Mouse (Mus musculus): ENCODE measurements around the gene Gid8. TPM values are rescaled to one million over a fixed set of nuclear protein-coding genes. Genes with fewer than 3 reads are reported as not detected.

Gene Gid8
- polyA plus RNA-seq, 1 experiment from 2014 or later = 58.1 TPM

DNA sequence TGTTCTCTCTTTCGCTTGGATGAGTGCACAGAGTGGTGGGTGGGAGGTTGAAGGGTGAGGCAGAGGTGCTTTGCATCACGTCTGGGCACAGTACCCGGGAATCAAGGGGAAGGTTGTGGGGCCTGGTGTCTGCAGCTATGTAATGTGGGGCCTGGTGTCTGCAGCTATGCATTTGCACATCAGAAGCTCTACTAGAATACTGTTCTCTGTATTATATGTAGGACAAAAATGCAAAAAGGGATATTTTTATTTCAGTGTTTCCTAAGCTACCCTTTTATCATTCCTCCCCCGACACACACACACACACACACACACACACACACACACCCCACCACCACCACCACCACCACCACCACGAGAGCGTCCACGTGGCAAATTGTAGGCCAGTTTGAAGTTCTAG is 25.3 kb downstream of the Gid8 start:
- Histone ChIP-seq H3K4me3 (ENCODE audit: low read depth, low read length) (no peak overlapping the region), H3K4me1 (replicated peaks; ENCODE audit: control insufficient read depth, insufficient read depth, low read length) (no peaks in the 10 kb centered on the region), H3K27ac (ENCODE audit: low read depth, low read length) (no peak overlapping the region), H3K36me3 (ENCODE audit: control insufficient read depth, insufficient read depth, low read length) (no peaks in the 10 kb centered on the region), H3K4me2 (ENCODE audit: low read depth, low read length, severe bottlenecking) (no peak overlapping the region), H3K9ac (ENCODE audit: low read length) (no peak overlapping the region), H3K9me3 (ENCODE audit: control insufficient read depth, low read length) (no peaks in the 10 kb centered on the region), H3K27me3 (ENCODE audit: control insufficient read depth, insufficient read depth, low read length) (no peaks in the 10 kb centered on the region)
- WGBS = 80% methylated on average over 7 of the region's 7 CpGs
- ATAC-seq (replicated peaks; ENCODE audit: low FRiP score) (no peak), DNase-seq (ENCODE audit: low spot score) (no peak)

DNA sequence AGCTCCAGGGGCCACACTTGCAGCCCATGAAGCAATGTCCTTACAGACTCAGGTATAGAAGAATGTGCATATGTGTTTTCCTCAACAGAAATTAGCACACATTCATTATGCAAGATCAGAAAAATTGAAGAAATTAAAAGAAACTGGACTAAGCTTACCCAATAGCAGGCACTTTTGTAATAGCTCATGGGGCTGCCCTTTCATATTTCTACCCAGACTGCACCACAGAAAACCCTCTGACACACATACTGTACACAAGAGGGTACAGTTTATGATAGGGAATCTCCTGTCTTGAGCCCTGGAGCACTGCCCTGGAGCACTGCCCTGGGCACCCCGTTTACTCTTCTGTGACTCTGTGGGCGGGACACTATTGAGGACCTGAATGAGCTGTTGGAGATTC is 28.1 kb downstream of the Gid8 start:
- no peaks in the 10 kb centered on the region for H3K36me3 ChIP-seq (ENCODE audit: control insufficient read depth, insufficient read depth, low read length)
- no peaks in the 10 kb centered on the region for H3K27me3 ChIP-seq (ENCODE audit: control insufficient read depth, insufficient read depth, low read length)
- WGBS = 80% methylated on average over 2 of the region's 2 CpGs
- no peak for ATAC-seq (replicated peaks; ENCODE audit: low FRiP score)
- no peak overlapping the region for H3K4me3 ChIP-seq (ENCODE audit: low read depth, low read length)
- H3K9me3 ChIP-seq (ENCODE audit: control insufficient read depth, low read length) = no peaks in the 10 kb centered on the region
- H3K4me2 ChIP-seq (ENCODE audit: low read depth, low read length, severe bottlenecking) = no peak overlapping the region
- H3K4me1 ChIP-seq (replicated peaks; ENCODE audit: control insufficient read depth, insufficient read depth, low read length) = no peaks in the 10 kb centered on the region
- H3K9ac ChIP-seq (ENCODE audit: low read length) = no peak overlapping the region
- no peak overlapping the region for H3K27ac ChIP-seq (ENCODE audit: low read depth, low read length)
- no peak for DNase-seq (ENCODE audit: low spot score)

DNA sequence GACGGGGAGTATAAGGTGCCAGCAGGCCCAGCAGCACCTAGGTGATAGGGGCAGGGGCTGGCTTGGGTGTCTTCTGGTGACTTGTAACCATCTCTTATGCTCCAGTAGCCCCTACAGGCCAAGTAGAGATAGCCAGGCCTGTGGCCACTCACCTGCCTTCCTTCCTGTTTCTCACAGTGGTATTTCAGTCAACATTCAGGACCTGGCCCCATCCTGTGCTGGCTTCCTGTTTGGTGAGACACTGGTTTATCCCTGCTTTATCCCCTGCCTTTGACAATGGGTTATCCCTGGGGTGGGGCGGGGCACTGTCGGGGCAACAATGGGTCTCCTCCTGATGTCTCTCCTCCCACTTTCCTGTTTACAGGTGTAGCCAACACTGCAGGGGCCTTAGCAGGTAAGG is 30.4 kb downstream of the Gid8 start:
- no peak for ATAC-seq (replicated peaks; ENCODE audit: low FRiP score)

DNA sequence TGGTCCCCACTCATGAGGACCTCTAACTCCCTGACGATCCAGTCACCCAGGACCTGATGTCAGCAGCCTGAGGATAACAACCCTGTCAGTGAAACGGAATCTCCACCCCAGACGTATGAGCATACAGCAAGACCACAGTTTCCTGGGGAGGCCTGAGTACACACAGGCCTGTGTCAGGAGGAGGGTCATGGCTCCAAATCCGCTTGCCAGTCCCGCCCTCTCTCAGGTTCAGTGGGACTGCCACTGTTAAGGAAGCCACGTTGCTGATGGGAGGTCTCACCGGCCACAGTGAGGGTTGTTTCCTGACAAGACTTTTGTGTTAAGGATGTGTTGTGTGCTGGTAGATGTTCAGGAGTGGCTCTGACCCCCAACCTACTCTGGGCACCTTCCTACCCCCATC is 31.5 kb downstream of the Gid8 start:
- H3K36me3 ChIP-seq (ENCODE audit: control insufficient read depth, insufficient read depth, low read length) = no peaks in the 10 kb centered on the region
- no peak overlapping the region for H3K4me2 ChIP-seq (ENCODE audit: low read depth, low read length, severe bottlenecking)
- H3K4me3 ChIP-seq (ENCODE audit: low read depth, low read length) = no peak overlapping the region
- H3K9me3 ChIP-seq (ENCODE audit: control insufficient read depth, low read length) = no peaks in the 10 kb centered on the region
- ATAC-seq (replicated peaks; ENCODE audit: low FRiP score) = no peak
- DNase-seq (ENCODE audit: low spot score) = no peak
- no peak overlapping the region for H3K27ac ChIP-seq (ENCODE audit: low read depth, low read length)
- no peak overlapping the region for H3K9ac ChIP-seq (ENCODE audit: low read length)
- no peaks in the 10 kb centered on the region for H3K27me3 ChIP-seq (ENCODE audit: control insufficient read depth, insufficient read depth, low read length)
- 83% methylated on average over 7 of the region's 7 CpGs for WGBS
- no peaks in the 10 kb centered on the region for H3K4me1 ChIP-seq (replicated peaks; ENCODE audit: control insufficient read depth, insufficient read depth, low read length)

More for the DNA sequence above, 30.4 kb downstream of the Gid8 start:
- Histone ChIP-seq H3K4me2 (ENCODE audit: low read depth, low read length, severe bottlenecking) (no peak overlapping the region), H3K36me3 (ENCODE audit: control insufficient read depth, insufficient read depth, low read length) (no peaks in the 10 kb centered on the region), H3K4me3 (ENCODE audit: low read depth, low read length) (no peak overlapping the region), H3K4me1 (replicated peaks; ENCODE audit: control insufficient read depth, insufficient read depth, low read length) (no peaks in the 10 kb centered on the region), H3K27me3 (ENCODE audit: control insufficient read depth, insufficient read depth, low read length) (no peaks in the 10 kb centered on the region), H3K27ac (ENCODE audit: low read depth, low read length) (no peak overlapping the region), H3K9me3 (ENCODE audit: control insufficient read depth, low read length) (no peaks in the 10 kb centered on the region), H3K9ac (ENCODE audit: low read length) (no peak overlapping the region)
- 27% methylated on average over 3 of the region's 3 CpGs for WGBS
- no peak for DNase-seq (ENCODE audit: low spot score)

DNA sequence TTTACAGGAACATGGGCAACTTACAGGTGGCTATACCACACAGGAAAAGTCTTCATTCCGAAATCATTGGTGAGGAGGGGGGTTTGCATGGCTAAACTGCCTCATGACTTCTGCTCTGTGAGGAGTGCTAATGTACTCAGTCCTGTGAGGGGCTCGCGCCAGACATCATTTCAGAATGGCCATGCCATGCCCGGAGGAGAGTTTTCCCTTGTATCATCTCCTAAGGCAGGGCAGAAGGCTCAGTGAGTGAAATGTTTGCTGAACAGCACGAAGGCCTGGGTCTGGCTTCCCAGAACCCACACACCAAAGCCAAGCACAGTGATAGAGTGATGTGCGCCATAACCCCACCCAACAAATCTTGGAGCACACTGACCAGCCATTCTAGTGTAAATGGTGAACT is 32.9 kb downstream of the Gid8 start:
- no peaks in the 10 kb centered on the region for H3K36me3 ChIP-seq (ENCODE audit: control insufficient read depth, insufficient read depth, low read length)
- no peaks in the 10 kb centered on the region for H3K27me3 ChIP-seq (ENCODE audit: control insufficient read depth, insufficient read depth, low read length)
- no peak overlapping the region for H3K9ac ChIP-seq (ENCODE audit: low read length)
- no peaks in the 10 kb centered on the region for H3K4me1 ChIP-seq (replicated peaks; ENCODE audit: control insufficient read depth, insufficient read depth, low read length)
- WGBS = 85% methylated on average over 6 of the region's 6 CpGs
- no peaks in the 10 kb centered on the region for H3K9me3 ChIP-seq (ENCODE audit: control insufficient read depth, low read length)
- H3K4me3 ChIP-seq (ENCODE audit: low read depth, low read length) = no peak overlapping the region
- ATAC-seq (replicated peaks; ENCODE audit: low FRiP score) (no peak), DNase-seq (ENCODE audit: low spot score) (no peak)
- H3K4me2 ChIP-seq (ENCODE audit: low read depth, low read length, severe bottlenecking) = no peak overlapping the region
- H3K27ac ChIP-seq (ENCODE audit: low read depth, low read length) = no peak overlapping the region

DNA sequence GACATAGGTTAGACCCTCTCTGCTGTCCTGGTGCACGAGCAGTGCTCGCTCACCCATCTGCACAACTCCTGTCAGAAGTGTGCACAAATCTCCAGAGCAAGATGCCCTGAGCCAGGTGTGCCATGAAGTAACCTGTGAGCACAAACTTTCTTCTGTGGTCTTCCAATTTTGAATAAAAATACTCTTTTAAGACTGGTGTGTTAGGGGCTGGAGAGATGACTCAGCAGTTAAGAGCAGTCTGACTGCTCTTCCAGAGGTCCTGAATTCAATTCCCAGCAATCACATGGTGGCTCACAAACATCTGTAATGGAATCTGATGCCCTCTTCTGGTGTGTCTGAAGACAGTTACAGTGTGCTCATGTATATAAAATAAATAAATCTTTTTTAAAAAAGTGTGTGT is 33.4 kb downstream of the Gid8 start:
- ATAC-seq (replicated peaks; ENCODE audit: low FRiP score) = no peak
- no peaks in the 10 kb centered on the region for H3K4me1 ChIP-seq (replicated peaks; ENCODE audit: control insufficient read depth, insufficient read depth, low read length)
- H3K36me3 ChIP-seq (ENCODE audit: control insufficient read depth, insufficient read depth, low read length) = no peaks in the 10 kb centered on the region
- WGBS = 90% methylated on average over 2 of the region's 2 CpGs
- no peaks in the 10 kb centered on the region for H3K9me3 ChIP-seq (ENCODE audit: control insufficient read depth, low read length)
- H3K4me3 ChIP-seq (ENCODE audit: low read depth, low read length) = no peak overlapping the region
- H3K27me3 ChIP-seq (ENCODE audit: control insufficient read depth, insufficient read depth, low read length) = no peaks in the 10 kb centered on the region
- no peak for DNase-seq (ENCODE audit: low spot score)
- H3K9ac ChIP-seq (ENCODE audit: low read length) = no peak overlapping the region
- no peak overlapping the region for H3K4me2 ChIP-seq (ENCODE audit: low read depth, low read length, severe bottlenecking)
- H3K27ac ChIP-seq (ENCODE audit: low read depth, low read length) = no peak overlapping the region

DNA sequence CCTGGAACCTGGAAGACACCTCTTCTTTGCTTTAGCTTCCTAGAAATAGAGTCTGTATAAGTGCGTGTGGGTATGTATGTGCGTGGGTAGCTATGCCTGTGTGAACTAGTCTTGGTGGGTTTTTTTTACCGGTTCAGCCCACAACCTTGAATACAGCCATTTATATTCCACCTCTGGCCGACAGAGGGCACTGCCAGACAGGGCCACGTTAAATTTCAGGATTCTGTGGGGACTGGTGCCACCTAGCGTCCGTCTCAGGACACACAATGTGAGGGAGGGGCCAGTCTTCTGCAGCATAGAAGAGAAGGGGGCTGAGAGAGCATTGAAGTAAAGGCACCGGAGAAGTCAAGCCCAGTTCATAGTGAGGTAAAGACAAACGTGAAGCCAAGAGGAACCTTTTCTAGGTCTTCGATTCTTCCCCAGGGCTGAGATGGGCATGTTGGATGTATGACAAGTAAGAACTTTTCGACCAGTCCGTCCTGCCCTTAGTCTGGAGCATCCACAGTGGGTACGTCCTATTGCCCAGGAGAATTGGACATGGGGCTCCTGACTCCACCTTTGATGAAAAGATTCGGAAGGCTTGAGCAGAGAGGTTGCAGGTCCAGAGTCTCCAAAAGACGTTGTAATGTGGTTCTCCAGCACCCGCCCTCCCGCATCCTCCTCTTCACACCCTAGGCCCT is 35.5 kb downstream of the Gid8 start:
- no peaks in the 10 kb centered on the region for H3K36me3 ChIP-seq (ENCODE audit: control insufficient read depth, insufficient read depth, low read length)
- H3K4me2 ChIP-seq (ENCODE audit: low read depth, low read length, severe bottlenecking) = no peak overlapping the region
- H3K4me3 ChIP-seq (ENCODE audit: low read depth, low read length) = no peak overlapping the region
- H3K27me3 ChIP-seq (ENCODE audit: control insufficient read depth, insufficient read depth, low read length) = no peaks in the 10 kb centered on the region
- peak; percentile 72 for ATAC-seq (replicated peaks; ENCODE audit: low FRiP score)
- H3K9me3 ChIP-seq (ENCODE audit: control insufficient read depth, low read length) = no peaks in the 10 kb centered on the region
- no peak overlapping the region for H3K27ac ChIP-seq (ENCODE audit: low read depth, low read length)
- 39% methylated on average over 17 of the region's 17 CpGs for WGBS
- no peaks in the 10 kb centered on the region for H3K4me1 ChIP-seq (replicated peaks; ENCODE audit: control insufficient read depth, insufficient read depth, low read length)
- peak; percentile 90 for DNase-seq (ENCODE audit: low spot score)
- no peak overlapping the region for H3K9ac ChIP-seq (ENCODE audit: low read length)

DNA sequence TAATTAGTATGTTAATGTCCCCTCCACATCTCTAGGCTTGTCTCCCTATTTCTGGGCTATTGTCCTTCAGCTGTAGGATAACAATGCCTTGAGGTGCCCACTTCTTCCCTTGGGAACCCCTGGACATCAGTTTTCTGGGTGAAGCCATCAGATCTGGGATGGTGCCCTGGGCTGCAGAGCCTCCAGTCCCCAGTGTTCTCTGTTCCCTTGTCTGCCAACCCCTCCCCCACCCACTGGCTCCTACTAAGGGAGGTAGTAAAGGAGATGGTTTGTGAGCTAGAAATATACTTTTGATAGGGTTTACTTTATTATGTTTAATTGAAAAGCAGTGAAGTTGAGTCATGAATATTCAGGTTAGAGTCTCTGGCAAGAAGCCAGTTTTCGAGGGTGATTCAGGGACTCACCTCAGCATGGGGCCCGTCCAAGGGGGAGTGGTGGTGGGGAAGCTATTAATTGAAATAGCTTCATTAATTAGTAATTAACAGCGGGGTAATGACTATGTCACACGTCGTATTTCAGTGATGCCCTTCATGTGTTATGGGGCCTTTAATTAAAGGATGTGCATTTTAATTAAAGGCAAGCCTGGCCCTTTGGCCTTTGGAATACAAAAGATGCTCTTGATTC is 36.8 kb downstream of the Gid8 start:
- no peak overlapping the region for H3K9ac ChIP-seq (ENCODE audit: low read length)
- H3K27me3 ChIP-seq (ENCODE audit: control insufficient read depth, insufficient read depth, low read length) = no peaks in the 10 kb centered on the region
- no peaks in the 10 kb centered on the region for H3K36me3 ChIP-seq (ENCODE audit: control insufficient read depth, insufficient read depth, low read length)
- DNase-seq (ENCODE audit: low spot score) = no peak
- no peak overlapping the region for H3K4me2 ChIP-seq (ENCODE audit: low read depth, low read length, severe bottlenecking)
- ATAC-seq (replicated peaks; ENCODE audit: low FRiP score) = no peak
- H3K4me3 ChIP-seq (ENCODE audit: low read depth, low read length) = no peak overlapping the region
- no peaks in the 10 kb centered on the region for H3K4me1 ChIP-seq (replicated peaks; ENCODE audit: control insufficient read depth, insufficient read depth, low read length)
- WGBS = 27% methylated on average over 5 of the region's 5 CpGs
- no peak overlapping the region for H3K27ac ChIP-seq (ENCODE audit: low read depth, low read length)
- no peaks in the 10 kb centered on the region for H3K9me3 ChIP-seq (ENCODE audit: control insufficient read depth, low read length)

DNA sequence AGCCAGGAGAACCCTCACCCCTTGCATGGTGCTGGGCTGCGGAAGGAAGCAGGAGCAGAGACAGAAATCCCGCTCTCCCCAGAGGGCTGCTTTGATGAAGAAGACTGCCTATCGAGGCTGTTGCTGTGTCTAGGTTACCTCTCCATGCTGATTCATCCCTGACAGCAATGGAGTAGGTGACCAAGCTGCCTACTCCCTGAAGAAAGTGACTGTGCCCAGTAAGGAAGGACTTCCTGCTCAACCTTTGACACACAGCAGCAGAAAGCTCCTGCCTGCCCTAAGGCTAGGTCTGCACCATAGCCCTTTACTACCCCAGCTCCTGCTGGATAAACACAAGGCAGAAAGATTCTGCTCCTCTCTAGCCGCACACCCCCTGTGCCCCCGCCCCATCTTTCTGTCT is 39.0 kb downstream of the Gid8 start:
- Histone ChIP-seq H3K9me3 (ENCODE audit: control insufficient read depth, low read length) (no peaks in the 10 kb centered on the region), H3K4me3 (ENCODE audit: low read depth, low read length) (no peak overlapping the region), H3K4me1 (replicated peaks; ENCODE audit: control insufficient read depth, insufficient read depth, low read length) (no peaks in the 10 kb centered on the region), H3K9ac (ENCODE audit: low read length) (no peak overlapping the region), H3K27ac (ENCODE audit: low read depth, low read length) (no peak overlapping the region), H3K4me2 (ENCODE audit: low read depth, low read length, severe bottlenecking) (no peak overlapping the region), H3K36me3 (ENCODE audit: control insufficient read depth, insufficient read depth, low read length) (no peaks in the 10 kb centered on the region), H3K27me3 (ENCODE audit: control insufficient read depth, insufficient read depth, low read length) (no peaks in the 10 kb centered on the region)
- ATAC-seq (replicated peaks; ENCODE audit: low FRiP score) = no peak
- 60% methylated on average over 5 of the region's 5 CpGs for WGBS
- DNase-seq (ENCODE audit: low spot score) = no peak

All from forebrain, embryonic 11.5 days (tissue).